Mouse (Mus musculus): ENCODE results near the gene Tmbim1.
"Not testable (repeated sequence)": the region's sequence is repeated elsewhere in the genome, so short reads cannot be mapped to it uniquely, and the experiment has no call there.

The Tmbim1 gene

DNA sequence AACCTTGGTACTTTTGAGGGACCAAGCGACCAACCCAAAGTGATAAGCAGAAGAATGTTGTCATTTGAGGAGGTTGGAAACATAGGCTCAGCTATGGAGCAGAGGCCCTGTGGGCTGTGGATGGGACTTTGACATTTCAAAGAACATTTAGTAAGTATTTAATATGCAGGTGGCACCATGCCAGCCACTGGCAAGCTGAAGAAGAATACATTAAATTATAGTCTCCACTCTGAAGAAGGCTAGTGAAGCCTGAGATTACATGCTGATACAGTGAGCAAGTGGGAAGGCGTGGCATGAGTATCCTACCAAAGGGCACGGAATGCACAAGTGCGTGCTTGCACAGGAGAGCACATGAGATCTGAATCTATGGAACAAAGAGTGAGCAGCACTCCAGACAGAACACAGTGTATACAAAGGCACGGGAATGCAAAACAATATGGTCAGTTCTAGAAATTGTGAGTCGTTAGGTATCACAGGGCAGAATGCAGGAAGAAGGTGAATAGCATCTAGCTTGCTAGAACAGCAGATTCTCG lies 24.5 kb upstream of the Tmbim1 start:
- DNase-seq (ENCODE audit: extremely low read depth, insufficient read length, low spot score) = no peak

DNA sequence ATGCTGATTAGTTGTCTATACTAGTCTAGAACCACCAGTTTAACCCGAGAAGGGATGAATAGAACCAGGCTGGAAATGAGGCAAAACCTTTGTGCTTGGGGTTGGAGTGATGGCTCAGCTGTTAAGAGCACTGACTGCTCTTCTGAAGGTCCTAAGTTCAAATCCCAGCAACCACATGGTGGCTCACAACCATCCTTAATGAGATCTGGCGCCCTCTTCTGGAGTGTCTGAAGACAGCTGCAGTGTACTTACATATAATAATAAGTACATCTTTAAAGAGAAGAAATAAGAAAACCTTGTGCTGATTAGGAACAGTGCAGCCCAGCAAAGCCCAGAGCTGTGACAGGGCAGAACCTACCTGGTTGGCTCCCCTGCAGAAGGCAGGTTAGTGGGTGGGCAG lies 21.5 kb upstream of the Tmbim1 start:
- DNase-seq (ENCODE audit: extremely low read depth, insufficient read length, low spot score) = not testable (repeated sequence)

DNA sequence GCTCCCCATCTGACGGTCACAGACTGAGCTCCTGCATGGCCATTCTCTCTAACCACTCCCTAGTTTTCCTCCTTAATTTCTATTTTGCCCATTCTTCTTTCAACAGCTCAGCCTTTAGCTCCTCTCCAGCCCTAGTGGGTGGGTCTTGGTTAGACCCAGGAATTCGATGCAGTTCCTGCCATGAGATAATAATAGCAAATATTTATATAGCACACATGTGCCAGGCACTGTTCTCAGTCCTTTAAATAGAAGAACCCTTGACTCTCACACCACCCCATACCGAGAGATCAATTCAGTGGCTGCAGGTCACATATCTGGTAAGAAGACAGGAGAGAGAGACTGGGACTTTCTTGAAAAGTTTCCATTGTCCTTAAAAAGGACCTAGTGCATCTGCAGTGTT lies 16.0 kb upstream of the Tmbim1 start:
- DNase-seq (ENCODE audit: extremely low read depth, insufficient read length, low spot score) = no peak

DNA sequence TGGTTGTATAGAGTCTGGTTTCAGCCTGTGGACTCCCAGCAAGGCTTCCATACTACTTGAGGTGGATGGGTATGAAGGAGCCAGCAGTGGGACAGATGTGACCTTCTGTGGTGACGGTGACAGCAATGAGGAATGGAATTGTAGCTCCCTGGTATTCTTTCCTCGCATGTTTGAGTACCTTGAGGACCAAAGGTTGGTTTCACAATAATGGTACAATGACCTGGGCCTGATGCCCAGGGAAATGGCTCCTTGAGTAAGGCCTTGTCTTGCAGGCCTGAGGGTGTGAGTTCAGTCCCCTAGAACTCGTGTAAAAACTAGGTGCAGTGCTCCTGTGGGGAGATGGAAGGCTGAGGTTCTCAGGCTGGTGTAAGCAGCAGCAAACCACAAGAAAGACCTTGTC lies 13.3 kb upstream of the Tmbim1 start:
- DNase-seq (ENCODE audit: extremely low read depth, insufficient read length, low spot score) = no peak

DNA sequence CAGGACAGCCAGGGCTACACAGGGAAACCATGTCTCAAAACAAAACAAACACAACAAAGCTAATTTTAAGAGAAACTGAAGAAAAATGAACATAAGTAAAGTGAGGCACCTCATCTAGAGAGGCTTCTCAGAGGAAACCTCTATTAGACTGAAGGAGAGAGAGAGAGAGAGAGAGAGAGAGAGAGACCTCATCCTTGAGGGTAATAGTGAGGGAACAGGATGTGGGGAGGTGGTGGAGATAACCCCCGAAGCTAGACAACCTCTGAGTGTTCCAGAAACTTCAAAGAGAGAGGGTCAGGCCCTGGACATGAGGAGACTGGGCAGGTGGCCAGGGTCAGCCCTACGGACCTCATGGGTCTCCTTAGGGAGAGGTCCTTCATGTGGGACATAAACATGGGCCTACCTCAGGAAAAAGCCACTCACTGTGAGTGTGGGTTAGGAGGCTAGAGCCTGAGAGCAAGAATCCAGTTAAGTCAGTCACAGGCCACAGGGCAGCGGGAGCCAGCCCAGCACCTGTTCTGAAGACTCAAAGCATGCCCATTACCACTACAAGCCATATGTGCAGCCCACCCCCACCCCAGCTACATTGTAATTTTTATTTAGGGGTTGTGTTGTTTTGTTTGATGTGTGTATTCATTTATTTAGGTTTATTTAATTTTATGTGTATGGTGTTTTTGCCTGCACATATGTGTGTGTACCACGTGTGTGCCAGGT lies 10.8 kb upstream of the Tmbim1 start:
- no peak for DNase-seq (ENCODE audit: extremely low read depth, insufficient read length, low spot score)

DNA sequence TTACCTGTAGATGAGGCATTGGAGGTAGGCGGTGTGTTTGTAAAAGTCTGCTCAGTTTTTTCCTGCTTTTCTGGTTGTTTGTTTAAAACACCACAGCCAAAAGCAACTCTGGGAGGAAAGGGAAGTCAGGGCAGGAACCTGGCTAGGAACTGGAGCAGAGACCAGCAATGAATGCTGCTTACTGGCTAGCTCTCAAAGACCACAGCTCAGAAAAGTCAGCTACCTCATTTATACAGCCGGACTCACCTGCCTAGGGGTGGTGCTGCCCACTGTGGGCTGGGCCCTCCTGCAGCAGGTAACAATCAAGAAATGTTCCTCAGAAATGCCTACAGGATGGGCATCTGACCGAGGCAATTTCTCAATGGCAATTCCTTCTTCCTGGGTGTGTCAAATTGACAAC lies 9.4 kb upstream of the Tmbim1 start:
- DNase-seq (ENCODE audit: extremely low read depth, insufficient read length, low spot score) = no peak

DNA sequence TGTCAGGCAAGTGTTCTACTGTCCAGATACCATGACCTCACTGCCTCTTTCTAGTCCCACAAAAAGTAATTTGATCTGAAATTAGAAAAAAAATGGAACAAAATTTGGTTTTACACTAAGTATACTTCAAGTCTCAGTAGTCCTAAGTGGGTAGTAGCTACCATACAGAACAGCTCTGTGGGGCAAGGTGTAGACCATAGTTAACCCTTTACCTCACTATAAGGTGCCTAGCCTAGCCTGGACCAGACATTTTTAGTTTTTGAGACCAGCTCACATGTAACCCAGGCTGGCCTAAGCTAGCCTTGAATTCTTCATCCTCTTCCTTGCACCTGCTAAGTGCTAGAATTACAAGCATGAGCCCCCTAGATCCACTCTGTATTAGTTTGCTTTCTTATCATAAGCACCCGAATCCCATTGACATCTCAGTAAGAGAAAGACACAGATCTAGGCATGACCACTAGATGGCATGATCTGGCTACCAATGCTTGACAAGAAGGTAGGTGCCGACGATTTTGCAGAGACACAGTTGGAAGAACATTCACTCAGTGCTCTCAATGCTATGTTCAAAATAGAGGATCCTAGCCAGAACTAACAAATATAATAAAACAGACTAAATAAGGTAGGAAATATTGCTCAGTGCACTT lies 7.7 kb upstream of the Tmbim1 start:
- DNase-seq (ENCODE audit: extremely low read depth, insufficient read length, low spot score) = peak; percentile 45

DNA sequence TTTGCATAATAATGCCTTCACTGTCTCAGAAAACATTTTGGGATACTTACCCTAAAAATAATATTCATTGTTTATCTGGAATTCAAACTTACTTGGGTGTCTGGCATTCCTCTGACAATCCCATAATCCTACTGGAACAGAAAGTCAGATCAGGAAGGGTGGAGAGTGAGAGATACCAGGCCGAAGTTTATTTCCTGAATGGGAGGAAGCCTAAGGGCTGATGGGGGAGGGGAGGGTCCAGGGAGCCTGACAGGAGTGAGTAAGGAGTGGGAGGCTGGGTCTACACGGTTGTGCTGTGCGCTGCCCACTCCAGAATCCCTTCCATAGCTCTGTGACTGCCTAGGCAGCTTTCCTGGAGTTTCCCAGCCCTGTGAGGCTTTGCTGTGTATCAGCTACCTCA lies 4.3 kb upstream of the Tmbim1 start:
- DNase-seq (ENCODE audit: extremely low read depth, insufficient read length, low spot score) = no peak

DNA sequence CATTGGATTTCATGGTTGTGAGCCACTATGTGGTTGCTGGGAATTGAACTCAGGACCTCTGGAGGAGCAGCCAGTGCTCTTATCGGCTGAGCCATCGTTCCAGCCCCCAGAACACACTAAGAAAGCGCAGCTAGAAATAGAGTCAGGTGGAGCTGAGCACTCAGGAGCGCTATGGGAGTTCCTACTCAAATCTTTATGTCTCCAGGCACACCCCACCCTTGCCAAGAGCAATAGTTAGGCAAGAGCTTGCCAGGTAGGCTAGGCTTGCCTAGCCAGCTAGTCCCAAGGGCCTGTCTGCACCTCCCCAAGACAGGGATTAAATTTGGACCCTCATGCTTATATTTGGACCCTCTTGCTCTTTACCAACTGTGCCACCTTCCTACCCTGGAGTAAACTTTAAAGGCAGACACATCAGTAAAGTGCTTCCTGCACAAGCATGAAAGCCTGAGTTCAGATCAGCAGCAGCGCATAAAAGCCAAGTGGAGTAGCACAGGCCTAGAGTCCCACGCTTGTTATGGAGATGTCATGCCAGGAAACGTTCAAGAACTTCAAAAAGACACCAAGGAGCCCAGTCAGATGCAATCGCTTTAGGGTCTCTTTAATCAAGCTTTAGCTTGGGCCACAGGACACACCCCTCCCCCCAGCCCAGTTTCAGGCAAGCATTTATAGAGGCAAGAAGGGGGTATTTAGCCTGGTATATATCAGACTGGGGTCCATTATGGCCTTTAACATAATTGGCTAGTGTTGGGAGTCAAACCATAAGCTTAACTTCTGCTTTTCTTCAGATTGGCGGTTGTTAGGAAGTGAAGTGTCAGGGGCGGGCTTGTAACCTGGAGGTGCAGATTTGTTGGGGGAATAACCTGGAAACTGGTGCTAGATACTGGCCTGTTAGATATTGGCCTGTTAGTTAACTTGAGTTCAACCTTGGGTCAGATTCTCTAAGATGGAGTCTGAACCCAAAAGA lies 2.9 kb upstream of the Tmbim1 start:
- no peak for DNase-seq (ENCODE audit: extremely low read depth, insufficient read length, low spot score)

DNA sequence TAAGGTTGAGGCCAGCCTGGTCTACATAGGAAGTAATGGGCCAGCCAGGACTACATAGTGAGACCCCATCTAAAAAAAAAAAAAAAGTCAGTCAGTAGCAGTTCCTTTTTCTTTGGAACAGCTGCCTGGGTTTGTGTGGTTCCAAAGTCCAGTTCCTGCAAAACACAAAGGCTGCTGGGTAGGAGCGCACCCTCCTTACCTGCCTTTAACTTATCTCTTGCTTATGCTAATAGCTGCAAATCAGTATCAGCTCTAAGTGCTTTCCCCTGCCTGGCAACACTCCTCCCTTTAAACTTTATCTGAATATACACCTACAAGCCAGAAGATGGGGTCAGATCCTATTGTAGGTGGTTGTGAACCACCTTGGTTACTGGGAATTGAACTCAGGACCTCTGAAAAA lies 1.7 kb upstream of the Tmbim1 start:
- no peak for DNase-seq (ENCODE audit: extremely low read depth, insufficient read length, low spot score)

DNA sequence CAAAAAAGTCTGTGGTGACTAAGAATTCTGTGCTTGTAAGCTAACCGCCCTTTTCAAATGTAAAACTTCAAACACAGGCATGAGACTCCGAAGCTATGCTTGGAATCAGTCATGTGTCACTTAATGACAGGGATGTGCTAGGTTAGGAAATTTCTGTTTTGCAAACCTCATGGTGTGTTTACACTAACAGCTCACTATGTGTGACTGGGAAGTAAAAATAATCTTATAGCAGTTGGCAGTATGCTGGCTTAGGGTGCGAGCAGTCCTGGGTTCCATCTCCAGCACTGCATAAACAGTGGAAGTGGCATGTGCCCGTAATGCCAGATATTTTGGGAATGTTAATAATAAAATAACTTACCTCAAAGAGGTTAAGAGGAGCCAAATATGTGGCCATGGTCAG lies 476 bp downstream of the Tmbim1 start:
- DNase-seq (ENCODE audit: extremely low read depth, insufficient read length, low spot score) = no peak

DNA sequence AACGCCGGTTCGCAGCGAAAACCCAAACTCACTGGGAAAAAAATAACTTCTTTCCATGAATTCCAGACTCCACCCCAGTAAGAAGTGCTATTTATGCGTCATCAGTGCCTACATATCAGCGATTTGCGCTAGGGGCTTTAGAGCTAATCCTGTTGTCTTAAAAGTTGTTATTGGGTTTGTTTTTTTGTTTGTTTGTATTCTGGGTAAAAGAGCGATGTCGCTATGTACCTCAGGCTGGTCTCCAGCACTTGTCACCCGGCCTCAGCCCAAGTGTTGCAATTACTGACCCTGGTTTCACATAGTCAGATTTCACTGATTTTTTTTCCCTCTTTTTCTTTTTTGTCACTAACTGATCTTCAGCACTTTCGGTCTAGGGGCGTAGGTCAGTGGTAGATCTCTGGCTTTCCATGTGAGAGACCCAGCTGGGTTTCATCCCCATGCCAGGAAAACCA lies 1.1 kb downstream of the Tmbim1 start:
- no peak for DNase-seq (ENCODE audit: extremely low read depth, insufficient read length, low spot score)

DNA sequence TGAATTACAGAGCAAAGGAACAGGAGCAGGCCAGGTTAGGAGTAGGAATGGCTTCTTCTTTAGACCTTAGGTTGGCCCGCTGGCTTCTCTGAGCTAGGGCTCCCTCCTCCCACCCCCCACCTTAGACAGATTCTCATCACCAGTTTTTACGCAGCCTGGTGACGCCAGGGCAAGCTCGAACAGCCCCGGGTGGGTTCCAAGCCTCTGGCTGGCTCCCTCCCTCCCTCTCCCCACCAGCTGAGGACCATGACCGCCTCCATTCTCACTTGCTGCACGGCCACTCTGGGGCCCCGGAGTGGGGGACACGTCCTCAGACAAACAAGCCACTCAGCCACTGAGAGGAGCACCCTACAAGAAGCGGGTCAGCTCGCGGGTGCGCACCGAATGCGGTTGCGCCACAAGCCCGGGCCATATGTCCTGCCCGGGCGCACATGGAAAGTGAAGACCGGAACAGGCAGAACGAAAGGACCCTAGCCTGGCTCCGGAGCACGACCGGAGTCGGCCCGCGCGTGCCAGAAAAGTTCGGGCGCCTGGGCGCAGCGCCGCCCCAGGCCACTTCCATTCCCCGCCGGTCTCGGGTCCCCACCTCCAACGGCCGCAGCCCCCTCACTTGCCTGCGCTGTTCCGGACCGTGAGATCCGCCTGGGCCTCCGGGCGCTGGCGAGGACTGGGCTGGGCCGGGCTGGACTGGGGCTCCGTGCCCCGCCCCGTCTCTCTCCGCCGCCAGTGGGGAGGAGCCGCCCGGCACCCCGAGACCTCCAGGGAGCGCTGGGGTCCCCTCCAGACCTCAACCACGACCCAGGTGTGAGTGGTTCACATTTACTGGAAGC lies 1.7 kb downstream of the Tmbim1 start:
- DNase-seq (ENCODE audit: extremely low read depth, insufficient read length, low spot score) = peak; percentile 89

DNA sequence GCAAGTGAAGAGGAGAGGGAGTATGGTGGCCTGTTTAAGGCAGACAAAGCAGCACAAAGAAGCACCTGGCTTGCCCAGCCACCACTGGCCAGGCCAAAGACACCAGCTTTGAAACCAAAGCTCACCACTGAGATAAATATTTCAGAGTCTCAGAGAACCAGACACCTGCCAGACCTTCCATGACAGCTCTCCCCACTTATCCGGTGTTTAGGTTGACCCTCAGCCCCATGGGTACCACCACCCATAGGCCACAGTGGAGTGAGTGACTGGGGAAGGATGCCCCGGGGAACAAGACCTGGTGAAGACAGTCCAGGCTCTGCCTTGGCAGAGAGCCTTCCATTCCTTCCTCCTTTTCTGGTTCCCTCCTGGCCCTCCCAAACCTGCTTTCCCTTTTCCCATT lies 2.6 kb downstream of the Tmbim1 start:
- DNase-seq (ENCODE audit: extremely low read depth, insufficient read length, low spot score) = no peak

DNA sequence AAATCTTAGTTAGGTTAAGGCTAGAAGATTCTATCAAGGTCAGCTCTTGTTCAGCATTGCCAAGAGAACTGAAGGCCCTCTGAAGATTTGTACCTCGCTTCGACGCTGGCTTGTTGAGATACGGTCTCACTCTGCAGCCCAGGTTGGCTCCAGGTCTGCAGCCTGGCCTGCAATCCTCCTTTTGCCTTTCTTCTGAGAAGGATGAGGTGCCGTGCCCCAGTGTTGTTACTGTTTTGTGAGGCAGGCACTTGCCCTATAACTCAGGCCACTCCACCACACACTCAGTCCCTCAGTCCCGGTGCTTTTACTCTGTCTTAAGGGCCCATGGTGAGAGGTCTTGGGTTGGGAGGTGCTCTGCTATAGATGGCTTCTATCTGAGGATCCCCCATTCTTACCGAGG lies 3.2 kb downstream of the Tmbim1 start:
- DNase-seq (ENCODE audit: extremely low read depth, insufficient read length, low spot score) = no peak

DNA sequence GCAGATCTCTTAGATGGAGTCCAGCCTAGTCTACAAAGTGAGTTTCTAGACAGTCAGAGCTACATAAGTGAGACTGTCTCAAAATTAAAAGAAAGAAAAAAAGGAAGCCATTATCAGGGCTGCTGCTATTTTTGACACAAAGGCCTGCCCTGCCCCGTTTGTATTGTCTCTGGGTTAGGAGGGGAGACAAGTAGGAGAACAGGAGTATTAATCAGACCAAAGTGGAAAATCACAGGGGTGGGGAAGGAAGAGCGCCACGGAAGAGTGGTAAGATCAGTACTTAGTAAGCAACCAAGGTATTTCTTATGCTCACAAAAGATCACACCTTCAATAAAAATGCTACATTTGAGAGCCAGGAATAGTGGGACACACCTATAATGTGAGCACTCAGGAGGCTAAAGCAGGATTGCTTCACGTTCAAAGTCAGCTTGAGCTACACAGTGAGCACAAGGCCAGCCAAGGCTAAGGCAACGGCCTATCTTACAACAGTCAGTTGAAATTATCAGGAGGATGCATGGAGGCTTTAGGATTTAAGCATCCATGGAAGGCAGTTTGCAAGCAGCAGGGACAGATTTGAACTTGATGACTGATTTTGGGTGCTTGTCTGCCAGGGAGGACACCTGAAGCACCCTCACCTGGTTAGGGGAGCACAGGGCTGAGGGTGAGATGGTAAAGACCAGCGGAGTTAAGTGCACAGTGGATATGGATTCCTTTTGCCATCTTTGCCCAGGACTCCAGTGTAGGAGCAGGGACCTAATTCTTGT lies 4.9 kb downstream of the Tmbim1 start:
- DNase-seq (ENCODE audit: extremely low read depth, insufficient read length, low spot score) = no peak

DNA sequence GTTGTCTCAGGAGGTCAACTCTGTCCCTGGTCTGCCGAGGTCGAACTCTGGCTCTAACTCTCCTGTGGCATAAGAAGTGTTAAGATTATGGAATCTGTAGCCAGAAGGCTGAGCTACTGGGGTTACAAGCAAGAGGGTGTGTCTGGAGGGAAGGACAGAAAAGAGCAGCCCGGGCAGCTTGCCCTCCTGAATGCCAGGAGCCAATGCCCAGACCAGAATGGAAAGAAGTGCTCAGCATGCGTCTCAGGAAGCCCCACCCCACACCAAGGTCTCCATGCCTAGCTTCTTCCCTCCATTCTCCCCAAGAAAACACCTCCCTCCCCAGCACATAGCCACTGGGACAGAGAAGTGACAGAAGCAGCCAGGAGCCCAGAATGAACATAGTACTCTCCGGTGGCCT lies 6.4 kb downstream of the Tmbim1 start:
- peak; percentile 74 for DNase-seq (ENCODE audit: extremely low read depth, insufficient read length, low spot score)

DNA sequence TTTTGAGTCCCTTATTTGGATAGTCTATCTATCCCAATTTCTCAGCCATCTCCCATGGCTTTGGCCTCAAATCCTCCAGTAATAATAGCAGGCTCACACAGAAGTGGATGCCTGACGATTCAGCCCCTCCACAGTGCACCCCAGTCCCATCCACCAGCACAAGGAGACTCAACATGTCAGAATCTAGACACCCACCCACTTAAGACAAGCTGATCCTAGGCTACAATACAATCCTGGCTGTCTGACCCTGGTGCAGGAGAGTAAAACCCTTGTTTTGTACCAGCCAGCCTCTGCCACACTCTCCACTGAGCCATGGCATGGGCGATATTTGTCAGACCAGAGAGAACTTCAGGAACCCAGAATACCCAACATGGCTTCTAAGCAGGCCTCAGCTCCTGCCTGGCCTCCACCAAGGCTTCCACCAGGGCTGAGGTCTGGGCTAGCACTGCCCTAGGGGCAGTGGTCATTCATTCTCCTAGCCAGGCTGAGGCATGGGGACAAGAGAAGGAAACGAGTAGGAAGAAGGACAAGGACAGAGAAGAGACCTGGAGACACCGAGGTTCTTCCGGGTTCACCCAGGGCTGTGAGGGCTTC lies 7.2 kb downstream of the Tmbim1 start:
- no peak for DNase-seq (ENCODE audit: extremely low read depth, insufficient read length, low spot score)

DNA sequence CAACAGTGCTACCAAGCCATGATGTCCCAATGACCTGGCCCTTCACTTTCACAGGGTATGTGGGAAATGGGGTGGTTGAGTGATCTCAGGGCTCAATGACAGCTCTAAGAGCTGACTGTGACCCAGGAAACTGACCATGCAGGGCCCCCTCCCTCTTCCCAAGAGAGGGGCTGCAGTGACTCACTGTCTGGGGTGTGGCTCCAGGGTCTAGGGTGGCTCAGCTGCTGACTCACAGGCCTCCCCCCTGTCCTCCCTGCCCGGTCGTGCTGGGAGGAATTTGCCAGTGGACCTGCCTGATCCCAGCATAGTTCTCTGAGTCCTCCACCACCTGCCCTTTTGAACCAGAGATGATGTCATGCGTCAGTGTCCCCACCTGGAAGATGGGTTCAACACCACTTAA lies 8.2 kb downstream of the Tmbim1 start:
- peak; percentile 72 for DNase-seq (ENCODE audit: extremely low read depth, insufficient read length, low spot score)

Measured in 3134 (cell line).